Mouse (Mus musculus): ENCODE measurements around the gene Tctn1.

DNA sequence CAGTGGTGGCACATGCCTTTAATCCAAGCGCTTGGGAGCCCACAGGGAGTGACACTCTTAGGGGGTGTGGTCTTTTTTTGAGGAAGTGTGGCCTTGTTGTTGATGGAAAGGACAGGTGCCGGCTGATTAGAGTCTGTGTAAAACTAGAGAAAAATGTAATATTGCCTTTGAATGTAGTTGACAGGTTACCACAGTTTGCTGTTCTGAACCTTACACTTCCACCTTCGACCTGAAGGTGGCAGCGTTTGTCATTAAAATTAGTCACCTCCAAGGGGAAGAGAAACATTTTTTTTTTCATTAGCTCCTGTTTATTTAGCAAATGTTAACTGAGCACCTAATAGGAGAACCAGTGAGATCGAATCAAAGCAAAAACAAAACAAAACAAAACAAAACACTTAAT lies 3.6 kb upstream of the Tctn1 start:
- TF ChIP-seq POLR2A (IDR thresholded peaks at IDR 0.05; ENCODE audit: insufficient read depth, low read depth, low read length) (no peak), EP300 (IDR thresholded peaks at IDR 0.05; ENCODE audit: insufficient read depth, low read depth, low read length) (no peak)

All from heart, adult 2 months (tissue).